Mouse (Mus musculus) frontal cortex, adult (tissue): ENCODE results near the gene Bcr.

Experiments
- ATAC-seq: cut with Nextera tagmentation; 2 replicates; pipeline ENCODE4 v1.9.2; 2017; ENCODE audit warnings: mild to moderate bottlenecking, moderate library complexity, mixed read lengths; ENCODE audit not compliant: low TSS enrichment

Bcr gene

DNA sequence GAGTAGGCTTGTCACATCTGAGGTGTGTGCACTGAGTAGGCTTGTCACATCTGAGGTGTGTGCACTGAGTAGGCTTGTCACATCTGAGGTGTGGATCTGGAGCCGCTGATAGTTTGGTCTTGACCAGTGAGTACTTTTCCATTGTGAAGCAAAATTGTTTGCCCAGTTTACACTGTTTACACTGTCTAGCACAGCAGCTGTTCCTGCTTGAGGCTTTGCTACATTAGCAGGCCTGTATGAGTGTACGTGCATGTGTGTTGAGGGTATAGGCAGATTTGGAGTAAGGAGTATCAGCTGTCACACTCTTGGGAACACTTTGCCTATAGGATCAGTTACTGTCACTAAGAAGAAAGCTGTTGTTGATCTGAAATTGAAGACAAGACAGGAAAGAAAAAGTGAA is 173.1 kb downstream of the Bcr start:
- ATAC-seq, result no peak
